Mouse (Mus musculus) E14TG2a.4 (cell line): ENCODE data around the gene H2al2a.

ENCODE experiments used
- H3K27me3 ChIP-seq: 2 replicates; pipeline ENCODE4 v1.6.1; 2014; ENCODE audit warnings: low read length, control low read depth; ENCODE audit not compliant: insufficient read depth
- H3K36me3 ChIP-seq: 2 replicates; pipeline ENCODE4 v1.6.1; 2014; ENCODE audit warnings: low read length, control low read depth; ENCODE audit not compliant: insufficient read depth
- H3K4me1 ChIP-seq: replicated peaks from 2 replicates; pipeline ENCODE4 v1.6.1; 2014; ENCODE audit warnings: low read depth, low read length, control low read depth
- H3K4me3 ChIP-seq: replicated peaks from 2 replicates; pipeline ENCODE4 v1.5.1; 2014; ENCODE audit warnings: mild to moderate bottlenecking, low read length
- H3K9me3 ChIP-seq: 2 replicates; pipeline ENCODE4 v1.6.1; 2014; ENCODE audit warnings: low read length, control low read depth
- CTCF ChIP-seq: conservative IDR thresholded peaks from 2 replicates; pipeline ENCODE4 v1.5.1; 2014; ENCODE audit warnings: low read length
- NANOG ChIP-seq: IDR thresholded peaks from 2 replicates; pipeline ENCODE4 v1.6.1; 2014; ENCODE audit warnings: borderline replicate concordance, low read length, mixed read lengths
- POU5F1 ChIP-seq: IDR thresholded peaks from 2 replicates; pipeline ENCODE4 v1.6.1; 2014; ENCODE audit warnings: low read length, borderline replicate concordance

The H2al2a gene

DNA sequence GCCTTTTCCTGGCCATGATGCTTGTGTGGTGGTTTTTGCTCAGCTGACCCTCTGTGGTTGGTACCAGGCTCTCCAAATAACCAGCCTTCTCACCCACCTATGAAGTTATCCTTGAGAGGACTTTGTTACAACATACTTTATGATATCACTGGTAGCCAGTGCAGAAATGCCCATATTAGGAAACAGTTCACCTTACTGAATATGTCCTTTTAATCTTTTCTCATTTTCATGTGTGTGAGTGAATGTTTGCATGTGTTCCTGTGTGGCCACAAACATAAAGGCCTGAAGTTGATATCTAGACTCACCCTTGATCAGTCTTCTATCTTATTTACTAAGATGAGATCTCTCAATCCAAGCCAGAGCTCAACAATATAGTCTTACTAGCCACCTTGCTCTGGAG, at the start of gene H2al2a:
Gene H2al2a, minus strand, starts transcription at position 101 of the 400 bp plus-strand sequence.
- Histone ChIP-seq H3K9me3 (peaks cover 19% of the 10 kb centered on the region), H3K27me3 (no peaks in the 10 kb centered on the region), H3K4me1 (no peaks in the 10 kb centered on the region), H3K36me3 (no peaks in the 10 kb centered on the region), H3K4me3 (no peak within 1 kb of the TSS)
- TF ChIP-seq CTCF: no peak
- no peak for TF ChIP-seq POU5F1
- TF ChIP-seq NANOG: no peak

GRCm38 (mm10) chr2:18046186-18046585, 49.4 kb upstream of the H2al2a start:
- H3K4me3 ChIP-seq: peak overlapping the region; percentile 77

DNA sequence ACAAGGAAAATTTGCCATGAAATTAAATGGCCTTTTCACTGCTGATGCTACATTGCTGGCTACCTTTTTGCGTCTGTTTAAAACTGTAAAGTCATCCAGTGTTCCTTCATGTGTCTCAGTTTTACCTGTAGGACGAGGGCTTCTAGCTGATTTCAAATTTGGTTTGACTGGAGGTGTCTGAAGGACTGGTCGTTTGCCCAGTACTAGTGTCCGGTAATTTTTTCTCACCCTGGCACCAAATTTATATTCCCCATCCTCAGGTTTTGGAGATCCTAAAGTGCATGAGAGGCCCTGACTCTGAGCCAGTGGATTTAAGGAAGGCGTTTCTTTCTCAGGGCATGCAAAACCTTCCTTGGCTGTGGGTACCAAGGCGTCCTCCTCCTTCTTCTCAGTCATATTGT, 49.0 kb upstream of the H2al2a start:
- Histone ChIP-seq H3K4me1 (peaks cover 65% of the 10 kb centered on the region), H3K36me3 (no peaks in the 10 kb centered on the region), H3K4me3 (no peak overlapping the region), H3K9me3 (no peaks in the 10 kb centered on the region), H3K27me3 (peaks cover 82% of the 10 kb centered on the region)
- TF ChIP-seq POU5F1 (no peak), NANOG (no peak), CTCF (no peak)

More at GRCm38 (mm10) chr2:18046186-18046585, 49.4 kb upstream of the H2al2a start:
- H3K4me1 ChIP-seq: peaks cover 61% of the 10 kb centered on the region
- no peaks in the 10 kb centered on the region for H3K9me3 ChIP-seq
- H3K36me3 ChIP-seq: no peaks in the 10 kb centered on the region
- TF ChIP-seq POU5F1 (no peak), NANOG (no peak), CTCF (no peak)
- peaks cover 81% of the 10 kb centered on the region for H3K27me3 ChIP-seq

DNA sequence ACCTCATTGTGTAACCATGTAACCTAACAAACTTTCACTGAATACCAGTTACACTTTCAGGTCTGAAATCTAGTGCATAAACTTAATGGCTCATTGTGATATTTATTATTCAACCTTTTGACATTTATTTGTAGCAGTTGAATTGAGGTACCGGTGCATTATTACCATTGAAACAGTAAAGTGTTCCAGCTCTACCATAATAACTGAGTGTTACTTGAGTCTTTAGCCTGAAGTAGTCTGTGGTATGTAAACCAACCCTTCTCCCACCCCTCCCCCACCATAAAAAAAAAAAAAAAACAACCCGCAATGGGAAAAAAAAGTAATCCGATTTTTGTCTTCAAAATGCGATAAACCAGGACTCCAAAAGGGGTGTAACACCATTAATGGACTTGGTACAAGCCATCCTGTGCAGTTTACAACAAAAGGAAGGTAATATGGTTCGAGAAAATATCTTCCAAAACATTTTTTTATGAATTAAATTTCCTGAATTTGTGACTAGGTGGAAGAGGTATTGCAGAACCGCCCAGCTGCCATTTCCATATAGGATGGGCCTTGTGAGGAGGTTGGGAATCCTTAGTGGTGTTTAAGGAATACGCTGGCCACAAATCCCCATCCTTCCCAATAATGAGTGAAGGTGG, 48.5 kb upstream of the H2al2a start:
- no peaks in the 10 kb centered on the region for H3K36me3 ChIP-seq
- peaks cover 65% of the 10 kb centered on the region for H3K4me1 ChIP-seq
- TF ChIP-seq POU5F1 (no peak), CTCF (no peak), NANOG (no peak)
- H3K4me3 ChIP-seq: no peak overlapping the region
- no peaks in the 10 kb centered on the region for H3K9me3 ChIP-seq
- H3K27me3 ChIP-seq: peaks cover 80% of the 10 kb centered on the region

GRCm38 (mm10) chr2:18041199-18041885, 44.6 kb upstream of the H2al2a start:
- peaks cover 52% of the 10 kb centered on the region for H3K4me1 ChIP-seq

DNA sequence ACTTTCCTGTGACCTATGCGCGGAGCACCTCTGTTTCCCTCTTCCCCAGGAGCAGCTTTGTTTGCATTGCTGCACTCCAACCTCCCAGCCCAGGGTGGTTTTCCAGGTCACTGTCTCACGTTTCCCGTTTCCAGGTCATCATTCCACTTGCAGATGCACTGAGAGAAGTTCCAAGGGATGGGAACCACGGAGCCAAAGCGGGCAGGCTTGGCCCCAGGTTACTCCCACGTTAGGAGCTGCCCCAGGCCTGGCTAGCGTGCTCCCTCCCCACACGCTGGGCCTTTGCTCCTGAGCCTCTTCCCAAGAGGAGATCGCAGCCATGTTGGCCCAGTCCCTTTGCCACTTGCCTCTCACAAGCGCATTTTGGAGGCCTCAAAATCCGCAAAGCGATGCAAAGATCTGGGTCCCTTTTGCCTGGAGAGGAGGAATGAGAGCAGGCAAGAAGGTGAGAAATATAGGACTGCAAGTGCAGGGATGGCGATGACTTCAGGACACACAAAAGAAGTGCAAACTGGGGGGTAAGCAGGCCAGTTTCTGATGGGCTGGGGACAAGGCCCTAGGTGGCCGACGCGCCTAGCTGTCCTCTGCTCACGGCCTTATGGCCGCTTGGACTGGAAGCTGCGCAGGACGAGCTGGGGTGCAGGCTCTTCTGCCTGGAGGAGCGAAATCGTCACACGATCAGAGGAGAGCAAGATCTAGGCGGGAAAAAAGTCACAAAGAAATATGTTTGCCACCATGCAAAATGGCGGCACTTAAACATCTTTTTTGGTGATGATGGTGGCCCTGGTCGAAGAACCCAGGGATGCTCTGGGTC, 43.8 kb upstream of the H2al2a start:
- H3K4me3 ChIP-seq: peak overlapping the region; percentile 68
- H3K27me3 ChIP-seq: peaks cover 76% of the 10 kb centered on the region
- no peak for TF ChIP-seq CTCF
- TF ChIP-seq POU5F1: no peak
- TF ChIP-seq NANOG: no peak
- H3K4me1 ChIP-seq: peaks cover 44% of the 10 kb centered on the region
- H3K36me3 ChIP-seq: no peaks in the 10 kb centered on the region
- H3K9me3 ChIP-seq: no peaks in the 10 kb centered on the region

More at GRCm38 (mm10) chr2:18041199-18041885, 44.6 kb upstream of the H2al2a start:
- peak overlapping the region; percentile 68 for H3K4me3 ChIP-seq
- H3K36me3 ChIP-seq: no peaks in the 10 kb centered on the region
- H3K27me3 ChIP-seq: peaks cover 79% of the 10 kb centered on the region
- H3K9me3 ChIP-seq: no peaks in the 10 kb centered on the region
- no peak for TF ChIP-seq CTCF
- TF ChIP-seq POU5F1: no peak
- TF ChIP-seq NANOG: no peak

- Histone ChIP-seq H3K36me3 (no peaks in the 10 kb centered on the region), H3K27me3 (peaks cover 75% of the 10 kb centered on the region), H3K9me3 (no peaks in the 10 kb centered on the region), H3K4me1 (peaks cover 40% of the 10 kb centered on the region), H3K4me3 (peak overlapping the region; percentile 68)
- TF ChIP-seq POU5F1 (no peak), NANOG (no peak), CTCF (no peak)
These were observed 43.0 kb upstream of the H2al2a start for GRCm38 (mm10) chr2:18039566-18040290.
